Mouse (Mus musculus) stomach, postnatal 0 days (tissue): ENCODE data around the gene Zbtb48.

ENCODE experiments used
- CTCF ChIP-seq: IDR thresholded peaks from 2 replicates; pipeline ENCODE4 v1.5.1; 2016; ENCODE audit warnings: antibody characterized with exemption, low read depth, mild to moderate bottlenecking, moderate library complexity
- EP300 ChIP-seq: optimal IDR thresholded peaks from 2 replicates; pipeline ENCODE3; 2016; ENCODE audit warnings: antibody characterized with exemption

GRCm38 (mm10) chr4:151988342-151989109, 38.9 kb downstream of the Zbtb48 start, which contains the start of gene Thap3:
- TF ChIP-seq EP300 (no peak), CTCF (no peak)
